Mouse (Mus musculus) cerebellum, postnatal 14 days (tissue): ENCODE results near the gene Pxk.
A peak's percentile ranks its signal among the peaks of the same experiment; 100 is the strongest.

Experiments used
- DNase-seq, 2 experiments: peaks; one replicate each; pipeline ENCODE4 v3.0.0; 2021; ENCODE audit warnings: mixed read lengths in 2 of 2

Gene Pxk

GRCm38 (mm10) chr14:8097978-8098686 is at the start of gene Pxk:
TSS of gene Pxk (plus strand) at chr14:8098211.
- peak; percentile 95 to 97 for DNase-seq

DNA sequence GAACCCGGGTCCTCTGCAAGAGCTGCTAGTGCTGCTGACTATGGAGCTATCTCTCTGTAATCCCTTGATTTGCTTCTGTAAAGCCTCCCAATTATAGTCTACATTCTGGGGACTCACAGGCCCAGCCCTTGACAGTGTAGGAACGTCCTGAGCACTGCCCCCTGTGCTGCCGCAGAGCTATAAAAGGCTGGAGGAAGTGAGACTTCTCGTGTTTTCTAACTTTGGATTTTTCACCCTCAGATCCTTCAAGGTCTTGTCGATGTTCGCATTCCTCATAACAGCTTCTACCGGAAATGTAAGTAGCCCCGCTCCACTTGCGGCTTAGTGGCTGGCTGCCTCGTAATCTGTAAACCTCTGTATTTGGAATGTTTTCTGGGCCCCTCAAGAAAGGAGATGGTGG is 48.7 kb upstream of the Pxk start:
- DNase-seq: no peak

GRCm38 (mm10) chr14:8051869-8052268 is 46.1 kb upstream of the Pxk start:
- DNase-seq: no peak

- DNase-seq: no peak
Measured at GRCm38 (mm10) chr14:8052661-8053060, 45.4 kb upstream of the Pxk start.

DNA sequence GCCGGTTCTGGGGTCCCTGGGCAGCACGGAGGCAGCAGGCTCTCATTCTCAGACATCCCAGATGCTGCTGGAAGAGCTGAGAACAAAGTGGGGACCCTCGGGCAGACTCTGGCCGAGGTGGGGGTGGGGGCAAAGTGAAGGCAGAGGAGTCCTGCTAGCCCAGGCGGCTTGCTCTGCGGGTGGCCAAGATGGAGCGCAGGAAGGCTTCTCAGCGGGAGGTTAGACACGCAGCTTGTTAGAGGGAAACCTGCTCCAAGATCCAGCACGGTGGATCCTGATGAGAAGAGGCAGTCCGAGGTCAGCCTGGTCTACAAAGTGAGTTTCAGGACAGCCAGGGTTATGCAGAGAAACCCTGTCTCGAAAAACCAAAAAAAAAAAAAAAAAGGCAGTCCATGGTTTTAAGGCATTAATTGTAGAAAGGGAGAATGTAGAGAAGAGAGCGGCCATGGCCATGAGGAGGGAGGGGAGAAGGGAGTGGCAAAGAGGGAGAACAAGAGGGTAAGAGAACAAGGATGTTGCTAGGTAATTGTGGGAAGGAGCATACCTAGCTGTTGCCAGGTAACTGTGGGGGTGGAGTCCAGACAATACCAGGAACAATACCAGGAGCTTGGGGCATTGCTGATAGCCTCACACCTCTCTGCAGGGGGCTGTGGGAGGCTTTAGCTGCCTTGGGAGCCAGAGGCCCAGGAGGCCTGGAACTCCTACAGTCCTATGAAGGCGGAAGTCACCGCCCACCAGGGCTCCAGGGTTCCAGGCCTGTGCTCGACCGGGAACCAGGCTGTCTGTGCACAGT is 43.5 kb upstream of the Pxk start:
- DNase-seq: no peak

- DNase-seq: no peak
Measured at GRCm38 (mm10) chr14:8056076-8056475, 41.9 kb upstream of the Pxk start.

DNA sequence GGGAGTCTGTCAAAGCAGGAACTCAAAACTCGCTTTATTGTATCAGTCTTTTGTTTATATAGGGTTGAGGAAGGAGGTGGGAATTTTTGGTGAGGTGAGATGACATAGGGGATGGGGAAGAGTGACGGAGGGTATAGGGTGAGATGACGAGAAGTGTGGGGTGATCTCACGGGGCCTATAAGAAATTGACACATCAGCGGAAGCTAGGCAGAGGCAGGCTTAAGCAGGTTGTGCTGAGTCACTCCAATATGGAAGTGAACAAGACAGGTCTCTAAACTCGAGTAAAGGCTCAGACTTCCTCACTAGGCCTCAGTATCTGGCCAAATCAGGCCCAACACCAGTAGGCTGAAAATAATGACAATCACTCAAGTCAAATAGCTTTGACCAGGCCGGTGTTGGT is 38.1 kb upstream of the Pxk start:
- DNase-seq: no peak

DNA sequence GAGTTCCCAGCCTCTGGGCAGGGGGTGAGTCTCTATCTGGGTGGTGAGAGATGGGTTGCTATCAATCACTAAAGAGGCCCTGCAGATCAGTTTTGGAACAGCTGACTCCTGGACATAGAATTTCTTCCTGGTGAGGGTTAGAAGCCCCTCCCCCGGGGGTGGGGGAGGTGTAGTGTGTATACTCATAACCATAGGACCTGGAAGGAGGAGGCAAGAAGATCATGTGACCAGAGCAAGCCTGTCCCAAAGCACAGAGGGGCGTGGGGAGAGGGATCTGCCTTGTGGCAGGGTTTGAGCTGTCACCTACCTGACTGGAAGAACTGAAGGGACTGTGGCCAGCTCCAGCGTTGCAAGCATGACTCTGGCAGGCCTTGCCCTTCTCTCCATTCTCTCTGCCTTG is 35.9 kb upstream of the Pxk start:
- DNase-seq: no peak

GRCm38 (mm10) chr14:8062537-8063301 is 35.3 kb upstream of the Pxk start:
- DNase-seq: no peak

- DNase-seq: peak; percentile 58 to 74
Measured at GRCm38 (mm10) chr14:8063835-8064785, 33.9 kb upstream of the Pxk start.

GRCm38 (mm10) chr14:8080165-8080679 is 17.8 kb upstream of the Pxk start, which contains the start of gene Rpp14:
TSS of gene Rpp14 (plus strand) at chr14:8080367.
- DNase-seq: peak; percentile 98 to 99

- DNase-seq: peak in 1 of 2 experiments; percentile 24
Measured at GRCm38 (mm10) chr14:8080718-8081117, 17.3 kb upstream of the Pxk start.

DNA sequence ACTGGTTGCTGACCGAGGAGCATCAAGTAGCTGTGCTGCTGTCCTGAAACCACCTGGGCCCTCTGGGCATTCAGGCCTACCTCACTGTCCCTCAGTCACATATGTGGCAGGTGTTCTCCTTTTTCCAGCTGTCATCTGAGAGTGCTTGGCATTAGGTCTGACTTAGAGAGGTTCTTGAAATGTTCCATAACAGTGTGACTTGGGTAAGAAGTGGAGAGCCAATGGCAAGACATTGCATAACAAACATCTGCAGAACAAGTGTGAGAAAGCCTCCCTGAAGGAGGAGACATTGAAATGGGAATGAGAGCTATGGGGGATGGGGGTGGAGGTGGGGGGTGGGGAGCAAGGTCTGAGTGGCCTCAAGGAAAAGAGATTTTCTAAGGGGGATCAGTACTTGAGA is 15.1 kb upstream of the Pxk start:
- no peak for DNase-seq

DNA sequence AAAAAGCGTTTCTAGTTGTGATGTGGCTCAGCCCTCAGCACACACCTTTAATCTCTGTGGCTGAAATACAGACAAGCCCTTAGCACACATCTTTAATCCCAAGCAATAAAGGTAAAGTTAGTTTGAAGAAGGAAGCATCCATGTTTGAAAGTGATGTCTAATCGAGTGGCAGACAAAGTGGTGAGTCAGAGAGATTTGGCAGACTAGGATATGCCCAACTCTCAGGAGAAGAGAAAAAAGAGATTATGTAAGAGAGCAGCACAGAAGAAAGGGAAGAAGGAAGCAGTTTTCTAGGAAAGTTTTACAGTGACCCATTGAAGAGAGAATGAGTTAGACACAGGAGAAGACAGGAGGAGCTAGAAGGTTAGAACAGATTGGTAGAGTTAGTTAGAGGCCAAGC is 9.0 kb upstream of the Pxk start:
- no peak for DNase-seq

- peak in 1 of 2 experiments; percentile 30 for DNase-seq
Measured at GRCm38 (mm10) chr14:8092573-8092972, 5.4 kb upstream of the Pxk start.

GRCm38 (mm10) chr14:8093427-8093826 is 4.6 kb upstream of the Pxk start:
- DNase-seq: no peak

GRCm38 (mm10) chr14:8094931-8095561 is 3.0 kb upstream of the Pxk start:
- no peak for DNase-seq

GRCm38 (mm10) chr14:8095562-8095950 is 2.5 kb upstream of the Pxk start:
- no peak for DNase-seq

DNA sequence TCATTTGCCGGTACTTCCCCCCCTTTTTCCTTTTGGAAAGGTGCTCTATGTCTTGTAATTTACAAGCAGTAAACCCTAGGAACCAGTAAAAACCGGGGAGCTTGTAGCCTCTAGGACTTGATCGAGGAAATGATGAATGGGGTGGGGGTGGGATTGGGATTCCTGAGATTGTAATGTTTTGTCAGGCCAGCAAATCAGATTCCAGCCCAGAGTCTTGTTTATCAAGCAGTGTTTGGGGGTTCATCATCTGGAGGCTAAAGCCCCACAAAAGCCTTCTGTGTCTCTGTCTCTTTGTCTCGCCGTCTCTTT is 630 bp downstream of the Pxk start:
- no peak for DNase-seq

DNA sequence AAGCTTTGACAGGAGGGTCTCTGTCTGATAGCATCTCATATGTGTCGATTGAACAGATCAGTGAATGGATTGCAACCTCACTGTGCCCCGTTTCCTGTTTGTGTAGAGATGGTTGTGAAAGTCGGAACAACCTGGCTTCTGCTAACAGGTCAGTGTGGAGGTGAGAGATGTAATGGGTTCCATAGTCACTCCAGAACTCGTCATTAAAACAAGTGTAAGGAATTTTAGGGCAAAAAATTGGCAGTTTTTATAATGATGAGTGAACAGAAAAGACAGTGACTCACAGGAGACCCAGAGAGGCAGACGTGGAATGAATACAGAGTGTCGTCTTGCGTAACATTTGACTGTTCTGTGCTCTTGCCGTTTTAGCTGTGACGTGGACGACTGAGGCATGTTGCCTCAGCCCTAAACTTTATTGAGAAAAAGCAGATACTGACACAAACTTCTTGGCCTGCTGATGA is 1.6 kb downstream of the Pxk start:
- no peak for DNase-seq

- peak in 1 of 2 experiments; percentile 18 for DNase-seq
Measured at GRCm38 (mm10) chr14:8101886-8102285, 3.9 kb downstream of the Pxk start.

DNA sequence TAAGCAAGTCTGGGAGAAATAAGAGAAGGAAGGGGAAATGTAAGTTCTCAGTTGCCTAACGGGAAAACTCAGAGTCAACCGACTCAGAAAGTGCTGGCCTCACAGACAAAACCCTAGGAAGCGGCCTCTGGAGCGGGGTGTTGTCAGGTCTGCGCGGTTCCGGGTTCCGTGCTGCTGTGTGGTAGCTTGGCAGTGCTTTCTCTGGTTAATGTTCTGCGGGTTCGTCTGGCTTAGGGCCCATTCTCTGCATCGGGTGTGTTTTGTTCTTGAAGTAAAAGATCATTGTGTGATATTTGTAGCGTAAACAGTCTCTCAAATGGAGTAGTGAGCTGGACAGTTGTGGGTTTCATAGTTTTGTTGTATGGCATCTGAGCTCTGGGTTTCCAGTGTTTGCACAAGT is 4.7 kb downstream of the Pxk start:
- no peak for DNase-seq
